Mouse (Mus musculus): ENCODE measurements at regions not wholly inside any gene's neighbourhood (a gene's known extent, or its start where the extent isn't known, plus 50 kb on each side); places are given as distances from the start of the nearest gene placed in this dataset.

GRCm38 (mm10) chr4:105417166-105417565 is 260.0 kb downstream of the Plpp3 start:
- H3K36me3 ChIP-seq (ENCODE audit: control insufficient read depth, insufficient read depth, low read length), result no peaks in the 10 kb centered on the region
- H3K4me1 ChIP-seq (replicated peaks; ENCODE audit: control insufficient read depth, insufficient read depth, low read length), result no peaks in the 10 kb centered on the region
- H3K27ac ChIP-seq (ENCODE audit: low read depth), result no peak overlapping the region
- no peaks in the 10 kb centered on the region for H3K27me3 ChIP-seq (replicated peaks; ENCODE audit: control insufficient read depth, insufficient read depth, low read length)
- DNase-seq (ENCODE audit: low spot score) (no peak), ATAC-seq (replicated peaks; ENCODE audit: low FRiP score, low TSS enrichment, low read depth) (no peak)
- no peaks in the 10 kb centered on the region for H3K9me3 ChIP-seq (ENCODE audit: control insufficient read depth, low read length)
- no peak overlapping the region for H3K4me3 ChIP-seq (ENCODE audit: low read depth, low read length)
- no peak overlapping the region for H3K9ac ChIP-seq (ENCODE audit: low read length)
- 82% methylated on average over 3 of the region's 3 CpGs for WGBS
- no peak overlapping the region for H3K4me2 ChIP-seq (ENCODE audit: low read length)

DNA sequence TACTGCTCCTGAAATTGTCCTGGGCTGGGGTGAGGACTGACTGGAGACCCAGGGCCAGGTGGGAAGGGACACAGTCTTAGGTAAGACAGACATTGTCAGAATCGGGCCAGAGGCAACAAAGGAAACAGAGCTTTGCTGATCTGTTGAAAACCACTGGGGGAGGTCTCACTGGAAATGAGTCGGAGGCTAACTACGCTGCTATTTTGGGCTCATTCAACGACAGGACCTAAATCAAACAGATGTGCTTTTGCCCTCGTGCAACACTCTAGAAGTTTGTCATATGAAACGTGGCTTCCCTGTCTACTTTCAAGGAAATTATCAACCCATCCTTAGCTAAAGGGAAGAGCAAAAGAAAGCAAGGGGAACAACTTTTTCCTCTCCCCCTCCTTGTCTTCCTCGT is 265.3 kb downstream of the Plpp3 start:
- ATAC-seq (replicated peaks; ENCODE audit: low FRiP score, low TSS enrichment, low read depth), result no peak
- H3K9ac ChIP-seq (ENCODE audit: low read length), result no peak overlapping the region
- H3K27ac ChIP-seq (ENCODE audit: low read depth), result no peak overlapping the region
- H3K4me1 ChIP-seq (replicated peaks; ENCODE audit: control insufficient read depth, insufficient read depth, low read length), result 0 out of 2 replicates have a peak, but pooled peaks cover 3% of the 10 kb centered on the region
- no peak overlapping the region for H3K4me2 ChIP-seq (ENCODE audit: low read length)
- H3K27me3 ChIP-seq (replicated peaks; ENCODE audit: control insufficient read depth, insufficient read depth, low read length), result no peaks in the 10 kb centered on the region
- H3K4me3 ChIP-seq (ENCODE audit: low read depth, low read length), result no peak overlapping the region
- no peaks in the 10 kb centered on the region for H3K9me3 ChIP-seq (ENCODE audit: control insufficient read depth, low read length)
- 13% methylated on average over 7 of the region's 7 CpGs for WGBS
- no peaks in the 10 kb centered on the region for H3K36me3 ChIP-seq (ENCODE audit: control insufficient read depth, insufficient read depth, low read length)
- DNase-seq (ENCODE audit: low spot score), result no peak

- Histone ChIP-seq H3K4me3 (ENCODE audit: low read depth, low read length) (no peak overlapping the region), H3K4me1 (replicated peaks; ENCODE audit: control insufficient read depth, insufficient read depth, low read length) (0 out of 2 replicates have a peak, but pooled peaks cover 3% of the 10 kb centered on the region), H3K9me3 (ENCODE audit: control insufficient read depth, low read length) (no peaks in the 10 kb centered on the region), H3K4me2 (ENCODE audit: low read length) (no peak overlapping the region), H3K27ac (ENCODE audit: low read depth) (no peak overlapping the region), H3K9ac (ENCODE audit: low read length) (no peak overlapping the region), H3K36me3 (ENCODE audit: control insufficient read depth, insufficient read depth, low read length) (no peaks in the 10 kb centered on the region), H3K27me3 (replicated peaks; ENCODE audit: control insufficient read depth, insufficient read depth, low read length) (no peaks in the 10 kb centered on the region)
- ATAC-seq (replicated peaks; ENCODE audit: low FRiP score, low TSS enrichment, low read depth) (no peak), DNase-seq (ENCODE audit: low spot score) (no peak)
- 81% methylated on average over 3 of the region's 3 CpGs for WGBS
These were observed 266.6 kb downstream of the Plpp3 start for GRCm38 (mm10) chr4:105423727-105424201.

GRCm38 (mm10) chr4:105425086-105425485 is 267.9 kb downstream of the Plpp3 start:
- Histone ChIP-seq H3K9me3 (ENCODE audit: control insufficient read depth, low read length) (no peaks in the 10 kb centered on the region), H3K4me3 (ENCODE audit: low read depth, low read length) (no peak overlapping the region), H3K4me1 (replicated peaks; ENCODE audit: control insufficient read depth, insufficient read depth, low read length) (0 out of 2 replicates have a peak, but pooled peaks cover 3% of the 10 kb centered on the region), H3K27ac (ENCODE audit: low read depth) (no peak overlapping the region), H3K9ac (ENCODE audit: low read length) (no peak overlapping the region), H3K4me2 (ENCODE audit: low read length) (no peak overlapping the region), H3K36me3 (ENCODE audit: control insufficient read depth, insufficient read depth, low read length) (no peaks in the 10 kb centered on the region), H3K27me3 (replicated peaks; ENCODE audit: control insufficient read depth, insufficient read depth, low read length) (no peaks in the 10 kb centered on the region)
- DNase-seq (ENCODE audit: low spot score) (no peak), ATAC-seq (replicated peaks; ENCODE audit: low FRiP score, low TSS enrichment, low read depth) (no peak)
- 69% methylated on average over 6 of the region's 6 CpGs for WGBS

DNA sequence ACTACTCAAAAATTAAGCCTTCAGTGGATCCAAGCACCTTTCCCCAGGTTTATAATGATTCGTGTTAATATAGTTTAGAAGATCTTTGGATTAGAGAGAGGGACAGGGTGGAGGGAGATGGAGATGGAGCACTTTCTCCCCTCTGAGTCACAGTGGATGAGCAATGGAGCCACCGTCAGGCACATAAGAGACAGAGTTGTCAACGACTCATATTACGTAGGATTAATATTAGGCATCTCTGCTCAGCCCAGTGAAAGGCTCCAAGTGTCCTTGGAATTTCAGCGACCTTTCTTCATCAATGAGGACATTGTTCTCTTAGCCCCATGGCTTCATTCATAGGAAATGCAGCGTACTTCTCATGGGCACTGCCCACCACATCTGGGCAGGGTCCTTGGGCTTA is 270.4 kb downstream of the Plpp3 start:
- Histone ChIP-seq H3K4me1 (replicated peaks; ENCODE audit: control insufficient read depth, insufficient read depth, low read length) (0 out of 2 replicates have a peak, but pooled peaks cover under 1% of the 10 kb centered on the region), H3K27me3 (replicated peaks; ENCODE audit: control insufficient read depth, insufficient read depth, low read length) (no peaks in the 10 kb centered on the region), H3K4me3 (ENCODE audit: low read depth, low read length) (no peak overlapping the region), H3K9ac (ENCODE audit: low read length) (no peak overlapping the region), H3K9me3 (ENCODE audit: control insufficient read depth, low read length) (no peaks in the 10 kb centered on the region; the same call in 1 of the 2 replicates), H3K4me2 (ENCODE audit: low read length) (no peak overlapping the region), H3K36me3 (ENCODE audit: control insufficient read depth, insufficient read depth, low read length) (no peaks in the 10 kb centered on the region), H3K27ac (ENCODE audit: low read depth) (no peak overlapping the region)
- no peak for ATAC-seq (replicated peaks; ENCODE audit: low FRiP score, low TSS enrichment, low read depth)
- DNase-seq (ENCODE audit: low spot score), result no peak
- 79% methylated on average over 6 of the region's 6 CpGs for WGBS

DNA sequence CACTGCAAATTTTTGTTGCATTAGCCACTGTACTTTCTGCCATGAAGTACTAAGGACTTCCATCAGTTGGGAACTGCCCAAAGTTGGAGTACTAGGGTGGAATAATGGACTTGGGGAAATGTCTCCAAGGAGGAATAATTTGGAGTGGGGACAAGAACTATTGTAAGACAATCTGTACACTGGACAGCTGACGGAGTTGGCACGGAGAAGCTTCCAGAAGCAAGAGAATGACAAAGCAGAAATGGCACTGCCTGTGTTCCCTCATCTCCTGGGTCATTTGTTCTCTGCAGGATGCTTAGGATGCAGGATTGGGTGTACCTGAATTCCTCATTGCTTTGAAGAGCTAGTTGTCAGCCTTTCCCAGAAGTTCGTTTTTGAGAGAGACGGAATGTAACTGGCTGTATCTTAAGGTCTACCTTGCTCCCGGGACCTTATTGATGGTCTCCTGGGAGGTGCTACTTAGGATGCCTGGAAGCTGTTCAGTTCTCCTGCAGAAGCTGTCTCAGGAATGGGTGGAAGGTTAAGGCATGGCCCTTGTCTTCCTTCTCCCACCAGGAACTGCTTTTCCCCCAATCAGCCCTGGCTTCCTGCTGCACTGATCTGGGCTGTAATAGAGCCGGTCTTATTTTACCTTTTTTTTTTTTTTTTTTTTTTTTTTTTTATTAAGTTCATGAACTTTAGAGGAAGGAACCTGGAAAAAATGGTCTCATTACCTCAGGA is 272.4 kb downstream of the Plpp3 start:
- Histone ChIP-seq H3K36me3 (ENCODE audit: control insufficient read depth, insufficient read depth, low read length) (no peaks in the 10 kb centered on the region), H3K9ac (ENCODE audit: low read length) (no peak overlapping the region), H3K4me2 (ENCODE audit: low read length) (no peak overlapping the region), H3K4me3 (ENCODE audit: low read depth, low read length) (no peak overlapping the region), H3K27ac (ENCODE audit: low read depth) (no peak overlapping the region), H3K9me3 (ENCODE audit: control insufficient read depth, low read length) (no peaks in the 10 kb centered on the region; the same call in 1 of the 2 replicates), H3K27me3 (replicated peaks; ENCODE audit: control insufficient read depth, insufficient read depth, low read length) (no peaks in the 10 kb centered on the region), H3K4me1 (replicated peaks; ENCODE audit: control insufficient read depth, insufficient read depth, low read length) (no peaks in the 10 kb centered on the region)
- 88% methylated on average over 6 of the region's 6 CpGs for WGBS
- no peak for ATAC-seq (replicated peaks; ENCODE audit: low FRiP score, low TSS enrichment, low read depth)
- DNase-seq (ENCODE audit: low spot score), result no peak

DNA sequence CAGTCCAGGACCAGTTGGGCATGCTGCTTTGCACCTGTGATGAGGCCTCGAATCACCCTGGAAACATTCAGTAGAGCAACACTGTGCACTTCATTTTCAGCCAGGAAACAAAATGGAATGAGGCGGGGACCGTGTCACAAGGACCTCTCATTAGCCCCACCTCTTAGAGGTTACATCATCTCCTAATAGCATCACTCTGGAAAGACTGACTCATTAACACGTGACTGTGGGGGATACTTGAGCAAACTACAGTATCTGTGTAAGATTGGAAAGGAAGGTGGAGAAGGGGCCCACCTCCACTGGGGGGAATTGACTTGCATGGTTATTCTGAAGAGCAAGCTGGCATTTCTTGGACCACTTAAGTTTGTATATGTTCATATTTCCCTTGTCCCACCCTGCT is 275.3 kb downstream of the Plpp3 start:
- no peak for ATAC-seq (replicated peaks; ENCODE audit: low FRiP score, low TSS enrichment, low read depth)
- 91% methylated on average over 4 of the region's 4 CpGs for WGBS

DNA sequence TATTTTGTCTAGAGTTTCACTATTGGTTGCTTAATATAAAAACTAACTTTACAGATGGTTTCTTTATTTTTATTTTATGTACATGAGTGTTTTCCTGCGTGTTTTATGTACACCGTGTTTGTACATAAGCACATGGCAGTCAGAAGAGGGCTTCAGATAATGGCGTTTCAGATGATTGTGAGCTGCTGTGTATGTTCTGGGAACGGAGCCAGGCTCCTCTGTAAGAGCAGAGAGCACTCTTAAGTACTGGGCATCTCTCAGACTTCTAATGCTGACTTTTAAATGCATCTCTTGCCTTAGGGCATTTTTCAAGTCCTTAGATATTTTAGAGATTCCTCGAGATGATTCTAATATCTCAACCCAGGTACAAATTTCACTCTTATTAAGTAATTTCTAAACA is 280.0 kb downstream of the Plpp3 start:
- no peak for DNase-seq (ENCODE audit: low spot score)
- Histone ChIP-seq H3K9me3 (ENCODE audit: control insufficient read depth, low read length) (no peaks in the 10 kb centered on the region; the same call in 1 of the 2 replicates), H3K36me3 (ENCODE audit: control insufficient read depth, insufficient read depth, low read length) (no peaks in the 10 kb centered on the region), H3K27ac (ENCODE audit: low read depth) (no peak overlapping the region), H3K27me3 (replicated peaks; ENCODE audit: control insufficient read depth, insufficient read depth, low read length) (no peaks in the 10 kb centered on the region), H3K4me2 (ENCODE audit: low read length) (no peak overlapping the region), H3K9ac (ENCODE audit: low read length) (no peak overlapping the region), H3K4me1 (replicated peaks; ENCODE audit: control insufficient read depth, insufficient read depth, low read length) (no peaks in the 10 kb centered on the region), H3K4me3 (ENCODE audit: low read depth, low read length) (no peak overlapping the region)
- no peak for ATAC-seq (replicated peaks; ENCODE audit: low FRiP score, low TSS enrichment, low read depth)
- whole genome bisulfite sequencing, result 73% methylated on average over 5 of the region's 5 CpGs

More for the DNA sequence above, 275.3 kb downstream of the Plpp3 start:
- Histone ChIP-seq H3K9ac (ENCODE audit: low read length) (no peak overlapping the region), H3K4me2 (ENCODE audit: low read length) (no peak overlapping the region), H3K4me3 (ENCODE audit: low read depth, low read length) (no peak overlapping the region), H3K27me3 (replicated peaks; ENCODE audit: control insufficient read depth, insufficient read depth, low read length) (no peaks in the 10 kb centered on the region), H3K27ac (ENCODE audit: low read depth) (no peak overlapping the region), H3K9me3 (ENCODE audit: control insufficient read depth, low read length) (no peaks in the 10 kb centered on the region; the same call in 1 of the 2 replicates), H3K36me3 (ENCODE audit: control insufficient read depth, insufficient read depth, low read length) (no peaks in the 10 kb centered on the region), H3K4me1 (replicated peaks; ENCODE audit: control insufficient read depth, insufficient read depth, low read length) (no peaks in the 10 kb centered on the region)
- DNase-seq (ENCODE audit: low spot score), result no peak

Data from intestine, embryonic 14.5 days (tissue).